Mouse (Mus musculus) stomach, embryonic 14.5 days (tissue): Measurements from ENCODE around the gene Cpa4. TPM values are rescaled to one million over a fixed set of nuclear protein-coding genes. Genes with fewer than 3 reads are reported as not detected.

Experiments
- ATAC-seq: fragments of 200-750 bp; cut with Nextera tagmentation; 2 replicates; pipeline ENCODE4 v1.8.0; 2017; ENCODE audit warnings: low read depth, moderate TSS enrichment; ENCODE audit not compliant: insufficient number of reproducible peaks, insufficient read depth, low FRiP score
- H3K27ac ChIP-seq: fragments of 300-500 bp; sonication (generic); 2 replicates; pipeline ENCODE4 v1.5.1; 2014; ENCODE audit warnings: mild to moderate bottlenecking, low read length, moderate library complexity, mixed read lengths
- H3K27me3 ChIP-seq: fragments of 300-500 bp; sonication (generic); 2 replicates; pipeline ENCODE4 v1.6.1; 2014; ENCODE audit warnings: low read length, control low read depth, mixed read lengths; ENCODE audit not compliant: control insufficient read depth, insufficient read depth
- H3K36me3 ChIP-seq: fragments of 300-500 bp; sonication (generic); 2 replicates; pipeline ENCODE4 v1.6.1; 2014; ENCODE audit warnings: mild to moderate bottlenecking, control low read depth, low read length, moderate library complexity, mixed read lengths; ENCODE audit not compliant: control insufficient read depth, insufficient read depth
- H3K4me1 ChIP-seq: fragments of 300-500 bp; sonication (generic); 2 replicates; pipeline ENCODE4 v1.6.1; 2014; ENCODE audit warnings: low read length, control low read depth, mixed read lengths; ENCODE audit not compliant: control insufficient read depth, insufficient read depth
- H3K4me2 ChIP-seq: fragments of 300-500 bp; sonication (generic); replicated peaks from 2 replicates; pipeline ENCODE4 v1.6.1; 2014; ENCODE audit warnings: low read depth, low read length, control low read depth
- H3K4me3 ChIP-seq: fragments of 300-500 bp; sonication (generic); 2 replicates; pipeline ENCODE4 v1.5.1; 2014; ENCODE audit warnings: low read depth, low read length, control low read depth
- H3K9ac ChIP-seq: fragments of 300-500 bp; sonication (generic); replicated peaks from 2 replicates; pipeline ENCODE4 v1.6.1; 2014; ENCODE audit warnings: low read depth, mild to moderate bottlenecking, control low read depth, low read length, moderate library complexity, mixed read lengths
- H3K9me3 ChIP-seq: fragments of 300-500 bp; sonication (generic); 2 replicates; pipeline ENCODE4 v1.6.1; 2016; ENCODE audit warnings: low read depth, low read length, control low read depth; ENCODE audit not compliant: control insufficient read depth
- WGBS: fragments of 180-500 bp; shearing (Covaris S2); extraction: QIAGEN DNeasy Blood & Tissue Kit; methylation state at CpG from one replicate; pipeline ENCODE4 v1.1.7; 2014; 5-methylcytosine and 5-hydroxymethylcytosine counted together
- polyA plus RNA-seq: library from polyadenylated mRNA; unstranded; fragments of >200 nt; fragmentation: Nextera tagmentation; extraction: Ambion mirVana; gene quantifications from 2 replicates; pipeline ENCODE4 v1.2.1, GENCODE M21; 2014

Cpa4 gene
- polyA plus RNA-seq, 1 experiment from 2014 or later, result 0.49 TPM

DNA sequence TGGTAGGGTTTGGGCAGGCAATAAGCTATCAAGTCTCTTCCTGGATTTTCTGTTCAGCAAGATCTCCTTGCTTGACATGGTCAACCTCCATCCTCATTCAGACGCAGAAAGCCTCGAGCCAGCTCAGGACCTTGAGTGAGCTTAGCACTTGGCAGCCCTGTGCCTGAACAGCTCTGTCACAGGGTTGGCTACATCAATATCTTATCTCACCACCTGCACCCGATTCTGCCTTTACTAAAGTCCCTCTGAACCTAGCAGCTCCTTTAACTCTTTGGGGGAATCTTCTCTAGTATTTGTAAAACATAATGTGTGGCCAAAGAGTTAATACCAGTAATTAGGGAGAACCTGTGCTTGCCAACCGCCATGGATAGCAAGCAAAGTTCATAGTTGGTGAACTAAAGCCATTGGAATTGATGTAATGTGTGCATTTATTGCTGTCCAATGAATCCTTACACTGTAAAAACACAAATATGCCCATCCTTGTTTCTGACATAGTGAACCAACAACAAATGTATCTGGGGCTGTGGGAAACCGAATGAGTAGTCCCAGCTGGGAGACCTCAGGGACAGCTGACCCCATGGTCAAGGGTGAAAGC lies 70.6 kb downstream of the Cpa4 start, which contains the start of gene Cpa1:
Cpa1 (plus strand) TSS at position 545 of the 595 bp plus-strand sequence.
- Histone ChIP-seq H3K4me2 (no peak within 1 kb of the TSS), H3K9ac (no peak within 1 kb of the TSS), H3K27ac (no peak within 1 kb of the TSS), H3K36me3 (no peaks in the 10 kb centered on the region), H3K4me1 (peaks cover 11% of the 10 kb centered on the region), H3K27me3 (no peaks in the 10 kb centered on the region), H3K4me3 (no peak within 1 kb of the TSS), H3K9me3 (no peaks in the 10 kb centered on the region)
- 68% methylated on average over 5 of the region's 5 CpGs for WGBS
- ATAC-seq, result no peak

Other genes starting within 250 kb of the Cpa4 start
- 50.7 and 54.5 TPM in 2 replicates for gene Zc3hc1, start 177.3 kb upstream of the Cpa4 start, polyA plus RNA-seq
- gene Klhdc10, start 166.5 kb upstream of the Cpa4 start, polyA plus RNA-seq, result 24.8 and 29.3 TPM in 2 replicates
- 39.8 and 45.0 TPM in 2 replicates for gene Tmem209, start 58.6 kb upstream of the Cpa4 start, polyA plus RNA-seq
- gene Ssmem1, start 58.5 kb upstream of the Cpa4 start, polyA plus RNA-seq, result 0.52 TPM in 1 of 2 replicates, not detected in the other
- 1.4 and 127 TPM in 2 replicates for gene Cpa2, start 26.8 kb upstream of the Cpa4 start, polyA plus RNA-seq
- 0.13 and 0.15 TPM in 2 replicates for gene Cpa5, start 42.6 kb downstream of the Cpa4 start, polyA plus RNA-seq
- 1.5 and 116 TPM in 2 replicates for gene Cpa1, start 70.8 kb downstream of the Cpa4 start, polyA plus RNA-seq
- 10.8 and 12.9 TPM in 2 replicates for gene Cep41, start 125.4 kb downstream of the Cpa4 start, polyA plus RNA-seq
- gene Mest, start 155.2 kb downstream of the Cpa4 start, polyA plus RNA-seq, result 1,146 and 1,247 TPM in 2 replicates